Mouse (Mus musculus) cerebellum, postnatal 4 days (tissue): ENCODE results near the gene Atg7.

Source experiments
- DNase-seq, 2 experiments: peaks; one replicate each; pipeline ENCODE4 v3.0.0; 2022; ENCODE audit warnings: low spot score in 2 of 2, mixed read lengths in 1 of 2

Gene Atg7

GRCm38 (mm10) chr6:114852739-114853138 is 209.8 kb downstream of the Atg7 start:
- DNase-seq, result no peak

DNA sequence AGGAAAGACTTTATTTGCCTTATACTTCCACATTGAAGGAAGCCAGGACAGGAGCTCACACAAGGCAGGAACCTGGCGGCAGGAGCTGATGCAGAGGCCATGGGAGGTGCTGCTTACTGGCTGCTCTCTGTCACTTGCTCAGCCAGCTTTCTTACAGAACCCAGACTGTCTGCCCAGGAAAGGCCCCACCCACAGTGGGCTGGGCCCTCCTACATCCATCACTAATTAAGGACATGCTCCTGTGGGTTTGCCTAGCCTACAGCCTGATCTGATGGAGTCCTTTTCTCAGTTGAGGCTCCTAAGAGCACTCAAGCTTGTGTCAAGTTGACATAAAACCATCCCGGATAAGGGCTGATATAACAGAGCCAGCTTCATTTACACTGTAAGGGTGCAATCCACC is 211.5 kb downstream of the Atg7 start:
- DNase-seq, result no peak

GRCm38 (mm10) chr6:114855644-114856043 is 212.7 kb downstream of the Atg7 start:
- DNase-seq, result no peak

- no peak for DNase-seq
Measured at GRCm38 (mm10) chr6:114856501-114856900, 213.6 kb downstream of the Atg7 start.

GRCm38 (mm10) chr6:114857996-114858721 is 215.3 kb downstream of the Atg7 start:
- no peak for DNase-seq

DNA sequence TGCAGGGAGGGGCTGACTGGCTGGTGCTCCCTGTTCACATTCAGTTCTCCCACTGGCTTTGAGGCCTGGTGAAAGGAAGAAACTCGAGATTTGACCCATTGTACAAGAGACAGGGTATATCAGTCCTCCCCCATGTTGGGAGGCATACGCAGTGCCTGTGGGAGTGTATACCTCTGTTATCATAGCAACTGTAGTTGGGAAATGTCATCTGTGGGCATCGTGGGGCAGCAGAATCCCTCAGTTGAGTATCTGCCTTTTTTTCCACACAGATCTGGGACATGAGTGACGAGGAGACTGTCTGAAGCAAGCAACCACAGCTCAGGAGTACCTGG is 215.8 kb downstream of the Atg7 start:
- no peak for DNase-seq

- no peak for DNase-seq
Measured at GRCm38 (mm10) chr6:114860677-114861568, 218.0 kb downstream of the Atg7 start.

- DNase-seq, result no peak
Measured at GRCm38 (mm10) chr6:114861591-114861990, 218.7 kb downstream of the Atg7 start.

- DNase-seq, result no peak
Measured at GRCm38 (mm10) chr6:114862046-114862445, 219.1 kb downstream of the Atg7 start.

DNA sequence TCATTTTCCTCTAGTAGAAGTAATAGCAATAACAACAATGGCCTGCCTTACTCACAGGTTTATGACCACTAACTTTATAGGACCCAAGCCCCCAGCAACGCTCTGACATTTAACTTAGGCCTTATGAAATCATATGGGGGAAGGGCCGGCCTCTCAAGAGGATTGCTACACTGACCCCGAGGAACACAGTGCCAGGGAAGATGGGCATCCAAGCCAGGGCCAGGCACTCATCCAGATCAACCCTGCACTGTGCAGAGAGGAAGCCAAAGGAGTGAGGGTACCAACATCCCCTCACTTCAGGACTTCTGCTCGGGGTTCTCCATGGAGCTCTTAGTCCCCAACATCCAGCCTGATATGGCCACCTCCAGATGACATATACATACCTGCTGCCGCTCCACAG is 220.6 kb downstream of the Atg7 start:
- DNase-seq, result no peak

- DNase-seq, result no peak
Measured at GRCm38 (mm10) chr6:114864421-114864820, 221.5 kb downstream of the Atg7 start.

- no peak for DNase-seq
Measured at GRCm38 (mm10) chr6:114866078-114866477, 223.2 kb downstream of the Atg7 start.

DNA sequence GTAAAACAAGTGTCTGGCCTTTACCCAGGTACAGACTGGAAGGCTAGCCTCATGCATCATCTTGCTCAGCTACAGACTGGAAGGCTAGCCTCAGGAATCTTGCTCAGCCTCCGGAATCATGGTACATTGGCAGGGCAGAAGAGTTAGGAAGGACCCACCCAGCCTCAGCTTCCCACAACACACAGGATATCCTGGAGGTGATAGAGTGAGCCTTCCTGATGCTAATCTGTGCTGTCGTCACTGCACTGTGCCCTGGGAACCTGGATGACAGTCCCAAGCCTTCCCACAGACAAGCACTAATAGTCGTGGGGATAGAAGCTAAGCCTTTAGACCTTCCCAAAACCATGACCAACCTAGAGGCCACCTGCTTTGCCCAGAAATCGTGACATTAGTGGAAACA is 223.7 kb downstream of the Atg7 start:
- DNase-seq, result no peak

DNA sequence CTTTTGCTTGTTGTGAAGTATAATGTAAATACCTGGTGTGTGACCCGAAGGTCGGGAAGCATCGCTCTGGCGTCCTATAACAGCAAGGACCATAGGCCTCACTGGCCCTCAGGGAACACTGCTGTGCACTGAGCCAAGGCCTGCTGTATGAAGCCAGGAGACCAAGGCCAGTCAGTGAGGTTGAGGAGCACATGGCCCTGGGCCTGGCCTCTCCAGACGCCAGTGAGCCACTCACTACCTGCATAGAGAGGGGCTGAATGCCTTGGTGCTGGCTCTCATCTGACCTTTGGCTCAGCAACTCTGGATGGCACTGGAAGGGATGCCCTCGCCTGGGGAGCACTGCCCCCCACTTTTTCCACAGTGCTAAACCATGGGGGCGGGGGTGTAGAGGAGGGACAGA is 225.8 kb downstream of the Atg7 start:
- DNase-seq, result no peak

DNA sequence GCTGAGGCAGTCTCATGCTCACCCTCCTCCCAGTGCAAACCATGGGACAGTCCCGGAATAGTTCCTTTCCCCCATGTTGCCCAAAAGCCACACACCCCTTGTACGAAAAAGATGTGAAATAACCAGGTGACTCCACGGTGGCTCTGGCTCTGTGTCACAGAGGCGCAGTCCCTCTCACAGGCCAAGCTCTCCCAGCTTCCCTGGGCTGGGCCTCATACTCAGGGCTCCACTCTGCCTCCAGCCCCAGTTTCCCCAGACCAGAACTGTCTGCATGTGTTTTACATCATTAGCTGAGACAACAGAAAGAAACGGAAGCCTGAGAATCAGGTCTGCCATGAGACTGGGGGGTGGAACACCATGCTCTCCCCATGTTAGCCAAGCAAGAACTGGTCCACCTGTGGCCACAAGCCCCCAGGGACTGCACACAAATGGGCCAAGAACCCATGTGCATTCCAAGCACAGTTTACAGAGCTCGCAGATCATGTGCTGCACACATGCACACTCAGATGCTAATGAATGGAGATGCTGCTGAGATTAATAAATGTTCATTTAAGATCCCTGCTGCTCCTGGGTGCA is 226.7 kb downstream of the Atg7 start:
- DNase-seq, result no peak

DNA sequence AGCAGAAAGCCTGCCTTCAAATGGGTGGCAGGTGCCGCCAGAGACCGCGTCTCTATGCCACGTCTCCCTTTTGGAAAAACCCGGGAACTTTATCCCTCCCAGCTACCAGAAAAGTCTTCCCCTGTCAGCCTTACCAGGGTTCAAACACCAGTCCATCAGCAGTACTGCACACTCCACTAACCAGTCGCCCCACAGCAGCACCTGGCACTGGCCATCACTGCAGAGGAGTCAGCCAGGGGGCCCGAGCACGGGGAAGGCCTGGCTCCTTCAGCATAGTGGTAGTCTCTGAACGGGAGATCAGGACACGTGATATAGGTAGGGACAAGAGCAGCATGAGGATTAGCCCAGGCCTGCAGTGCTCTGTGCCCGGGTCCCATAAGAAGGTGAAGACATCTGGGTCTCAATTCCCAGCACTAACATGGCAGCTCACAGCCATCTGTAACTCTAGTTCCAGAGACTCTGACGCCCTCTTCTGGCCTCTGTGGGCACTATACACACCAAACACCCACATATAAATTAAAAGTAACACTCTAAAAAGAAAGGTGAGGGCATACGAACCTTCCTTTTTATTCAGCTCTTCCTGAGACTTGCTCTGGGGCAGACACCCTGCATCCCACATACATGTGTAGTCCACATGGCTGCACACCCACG is 228.2 kb downstream of the Atg7 start:
- no peak for DNase-seq

GRCm38 (mm10) chr6:114873808-114874137 is 230.9 kb downstream of the Atg7 start:
- no peak for DNase-seq

- no peak for DNase-seq
Measured at GRCm38 (mm10) chr6:114874138-114874928, 231.4 kb downstream of the Atg7 start.

GRCm38 (mm10) chr6:114875018-114875558 is 232.2 kb downstream of the Atg7 start:
- peak; percentile 86 to 92 for DNase-seq

GRCm38 (mm10) chr6:114876033-114876432 is 233.1 kb downstream of the Atg7 start:
- no peak for DNase-seq

DNA sequence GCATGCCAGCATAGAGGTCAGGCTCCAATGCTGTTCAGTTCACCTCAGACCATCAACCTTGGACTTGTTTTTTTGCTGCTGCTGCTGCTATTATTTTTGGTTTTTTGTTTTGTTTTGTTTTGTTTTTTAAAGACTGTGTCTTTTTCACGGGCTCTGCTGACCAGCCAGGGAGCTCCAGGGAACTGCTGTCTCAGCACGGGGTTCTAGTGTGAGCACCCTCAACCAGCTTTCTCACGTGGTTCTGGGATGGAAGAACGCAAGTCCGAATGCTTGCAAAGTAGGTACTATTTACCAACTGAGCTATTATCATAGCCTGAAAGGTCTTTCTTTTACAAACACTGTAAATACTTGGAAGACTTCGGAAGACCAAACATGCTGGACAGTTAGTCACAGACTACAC is 233.6 kb downstream of the Atg7 start:
- no peak for DNase-seq
